Comparison of ENCODE assay signal across 26 mouse cellular contexts in the genomic region with DNA sequence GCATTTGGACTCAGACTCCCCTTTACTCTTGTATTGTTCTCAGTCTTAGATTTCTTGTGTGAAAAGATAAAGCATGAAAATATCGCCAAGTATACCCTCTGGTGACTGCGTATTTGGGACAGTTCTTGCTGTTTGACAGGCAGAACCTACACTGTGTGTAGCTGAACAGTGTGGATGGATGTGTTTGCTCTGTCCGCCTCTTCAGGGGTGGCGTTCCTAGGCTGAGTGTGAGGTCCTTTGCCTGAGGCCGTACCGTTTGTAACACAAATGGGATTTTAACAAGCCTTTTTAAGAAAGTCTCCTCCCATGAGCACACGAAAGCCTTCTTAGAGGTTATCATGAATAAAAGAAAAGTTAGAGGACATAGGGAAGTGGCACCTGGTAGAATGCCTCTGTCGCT.
DNase-seq lines count a peak whose midpoint lies in the region; ATAC-seq and TF ChIP-seq lines count a peak whose summit lies in the region.
"Had no signal": no experiment of that assay in that cellular context is flagged by ENCODE, and none has a peak within 500 bp of the region (broad histone marks: within the 10 kb centered on the region; RNA-seq: fewer than 3 reads in every experiment).

No protein-coding gene starts in this region.

- H3K36me3 ChIP-seq in hindbrain, embryonic 11.5 days (ENCODE audit: control insufficient read depth, insufficient read depth, low read length) = no peaks in the 10 kb centered on the region
- no peaks in the 10 kb centered on the region for H3K36me3 ChIP-seq in hindbrain, embryonic 10.5 days
- H3K36me3 ChIP-seq in ES-Bruce4 (ENCODE audit: control insufficient read depth, insufficient read depth, low read length, poor library complexity, severe bottlenecking) (no peaks in the 10 kb centered on the region), ES-E14 (ENCODE audit: control insufficient read depth, insufficient read depth, low read length, poor library complexity, severe bottlenecking) (no peaks in the 10 kb centered on the region)
- H3K36me3 ChIP-seq in forebrain, embryonic 10.5 days (replicated peaks) = no peaks in the 10 kb centered on the region
- H3K36me3 ChIP-seq: embryonic facial prominence, embryonic 15.5 days; forebrain, embryonic 12.5 days; heart, embryonic 10.5 days; intestine, embryonic 15.5 days had no signal

- no peak for TF ChIP-seq CTCF in ES-Bruce4 (IDR thresholded peaks at IDR 0.05; ENCODE audit: low read depth, low read length)

- no peak overlapping the region for H3K9ac ChIP-seq in hindbrain, embryonic 11.5 days (ENCODE audit: low read depth, low read length)
- H3K9ac ChIP-seq in ES-Bruce4 (ENCODE audit: low read depth, poor library complexity, severe bottlenecking) (no peak overlapping the region), ES-E14 (ENCODE audit: insufficient read depth, low read depth, low read length, poor library complexity, severe bottlenecking) (no peak overlapping the region)
- H3K9ac ChIP-seq: embryonic facial prominence, embryonic 15.5 days; forebrain, embryonic 12.5 days; hindbrain, embryonic 14.5 days; intestine, embryonic 15.5 days had no signal

- no peaks in the 10 kb centered on the region for H3K9me3 ChIP-seq in hindbrain, embryonic 11.5 days (ENCODE audit: control insufficient read depth, low read length)
- no peaks in the 10 kb centered on the region for H3K9me3 ChIP-seq in hindbrain, embryonic 10.5 days
- no peaks in the 10 kb centered on the region for H3K9me3 ChIP-seq in ES-Bruce4 (replicated peaks; ENCODE audit: control insufficient read depth, insufficient read depth, low read length, poor library complexity, severe bottlenecking)
- no peaks in the 10 kb centered on the region for H3K9me3 ChIP-seq in ES-E14 (ENCODE audit: control insufficient read depth, insufficient read depth, low read depth, low read length)
- no peaks in the 10 kb centered on the region for H3K9me3 ChIP-seq in forebrain, embryonic 10.5 days
- H3K9me3 ChIP-seq: embryonic facial prominence, embryonic 15.5 days; forebrain, embryonic 12.5 days; heart, embryonic 10.5 days; intestine, embryonic 15.5 days had no signal

- 54% methylated on average over 8 of the region's 8 CpGs for WGBS in hindbrain, embryonic 11.5 days
- WGBS in hindbrain, embryonic 10.5 days = 62% methylated on average over 8 of the region's 8 CpGs
- 59% methylated on average over 8 of the region's 8 CpGs for WGBS in forebrain, embryonic 10.5 days

- no peaks in the 10 kb centered on the region for H3K27me3 ChIP-seq in hindbrain, embryonic 11.5 days (ENCODE audit: control insufficient read depth, insufficient read depth, low read length)
- no peaks in the 10 kb centered on the region for H3K27me3 ChIP-seq in hindbrain, embryonic 10.5 days (ENCODE audit: insufficient read depth, poor library complexity, severe bottlenecking)
- H3K27me3 ChIP-seq in ES-Bruce4 (ENCODE audit: control insufficient read depth, insufficient read depth, low read length, poor library complexity, severe bottlenecking) = no peaks in the 10 kb centered on the region
- H3K27me3 ChIP-seq in forebrain, embryonic 10.5 days (ENCODE audit: poor library complexity, severe bottlenecking) = peaks cover 26% of the 10 kb centered on the region; the same call in 1 of the 2 replicates
- H3K27me3 ChIP-seq: CH12.LX; intestine, embryonic 15.5 days had no signal

- in situ Hi-C loops in ES-E14 (cut with MboI; ENCODE audit: low sequenced_read_pairs in 2 of 2, unreplicated experiment in 2 of 2) = no loop called here

- peak; percentile 58; the same call in 1 of the 2 replicates for TF ChIP-seq EP300 in ES-Bruce4 (IDR thresholded peaks at IDR 0.05; ENCODE audit: insufficient read depth, low read depth, low read length)

- TF ChIP-seq POLR2A in ES-Bruce4 (IDR thresholded peaks at IDR 0.05; ENCODE audit: insufficient read depth, low read length) = no peak

- peak; percentile 9 for DNase-seq in hindbrain, embryonic 11.5 days (ENCODE audit: low spot score)
- DNase-seq in hindbrain, embryonic 10.5 days (ENCODE audit: low spot score) = no peak
- peak; percentile 36 for DNase-seq in ES-E14 (ENCODE audit: low read depth, low spot score)
- DNase-seq in forelimb bud, embryonic 11.5 days (ENCODE audit: low read depth, low spot score) = peak; percentile 7
- no peak for DNase-seq in Muller cell, postnatal 12 days (ENCODE audit: inconsistent ontology term)
- no peak for DNase-seq in adrenal gland, postnatal 14 days
- no peak for DNase-seq in forebrain, embryonic 10.5 days (ENCODE audit: extremely low spot score, low spot score)
- DNase-seq: adrenal gland, adult 8-10 months; cerebellum, adult 11-12 months; cerebellum, adult 9-10 months; cerebellum, postnatal 36 days; gastrocnemius, adult 2 months; gastrocnemius, postnatal 25 days; heart, postnatal 10 days; heart, postnatal 4 days; kidney, adult 18-20 months had no signal

- H3K4me1 ChIP-seq in hindbrain, embryonic 11.5 days (replicated peaks; ENCODE audit: control insufficient read depth, insufficient read depth, low read length) = no peaks in the 10 kb centered on the region
- peaks cover 10% of the 10 kb centered on the region; the same call in 1 of the 2 replicates for H3K4me1 ChIP-seq in hindbrain, embryonic 10.5 days (replicated peaks)
- H3K4me1 ChIP-seq in ES-Bruce4 (ENCODE audit: control insufficient read depth, insufficient read depth, low read length) (peaks cover 2% of the 10 kb centered on the region), ES-E14 (ENCODE audit: control insufficient read depth in 2 of 2, insufficient read depth in 2 of 2, low read length in 2 of 2, poor library complexity in 1 of 2) (peaks cover 0 to 2% of the 10 kb centered on the region in 2 experiments; a peak in 2 of 4 replicates)
- peaks cover 19% of the 10 kb centered on the region for H3K4me1 ChIP-seq in forebrain, embryonic 10.5 days
- H3K4me1 ChIP-seq: embryonic facial prominence, embryonic 15.5 days; heart, embryonic 10.5 days; intestine, embryonic 15.5 days had no signal

- H3K4me3 ChIP-seq in hindbrain, embryonic 11.5 days (ENCODE audit: low read depth, low read length) = no peak overlapping the region
- H3K4me3 ChIP-seq in hindbrain, embryonic 10.5 days = no peak overlapping the region
- no peak overlapping the region for H3K4me3 ChIP-seq in ES-Bruce4 (ENCODE audit: low read depth, low read length)
- no peak overlapping the region for H3K4me3 ChIP-seq in ES-E14 (ENCODE audit: insufficient read depth in 1 of 2, low read depth in 1 of 2, low read length in 2 of 2, poor library complexity in 1 of 2, severe bottlenecking in 1 of 2)
- H3K4me3 ChIP-seq in forebrain, embryonic 10.5 days = no peak overlapping the region
- H3K4me3 ChIP-seq: embryonic facial prominence, embryonic 15.5 days; erythroblast, embryonic 14.5 days; forebrain, embryonic 12.5 days; gastrocnemius, adult 2 months; heart, embryonic 10.5 days; intestine, embryonic 15.5 days had no signal

- no peak overlapping the region for H3K4me2 ChIP-seq in hindbrain, embryonic 11.5 days (replicated peaks; ENCODE audit: low read depth, low read length)
- H3K4me2 ChIP-seq: embryonic facial prominence, embryonic 15.5 days; forebrain, embryonic 12.5 days; hindbrain, embryonic 14.5 days; intestine, embryonic 15.5 days had no signal

- no peak for ATAC-seq in hindbrain, embryonic 11.5 days (ENCODE audit: low FRiP score)
- ATAC-seq: forebrain, embryonic 16.5 days; intestine, embryonic 15.5 days; Patski had no signal

- no peak overlapping the region for H3K27ac ChIP-seq in hindbrain, embryonic 11.5 days (ENCODE audit: low read depth, low read length)
- H3K27ac ChIP-seq in hindbrain, embryonic 10.5 days = no peak overlapping the region
- H3K27ac ChIP-seq in ES-Bruce4 (ENCODE audit: insufficient read depth, low read length) (no peak overlapping the region), ES-E14 (ENCODE audit: insufficient read depth, low read depth, low read length, poor library complexity, severe bottlenecking) (no peak overlapping the region)
- H3K27ac ChIP-seq in forebrain, embryonic 10.5 days = no peak overlapping the region
- H3K27ac ChIP-seq: embryonic facial prominence, embryonic 15.5 days; forebrain, embryonic 12.5 days; gastrocnemius, adult 2 months; heart, embryonic 10.5 days; hindbrain, embryonic 14.5 days; intestine, embryonic 15.5 days had no signal

TF ChIP-seq in ES-E14, 5 proteins besides CTCF, POLR2A, EP300 and RAD21:
- TF ChIP-seq CHD2 (IDR thresholded peaks at IDR 0.05; ENCODE audit: low read depth, low read length) = no peak
- TF ChIP-seq ZNF384 (IDR thresholded peaks at IDR 0.05; ENCODE audit: low read depth, low read length) = no peak
- TF ChIP-seq MAFK (IDR thresholded peaks at IDR 0.05; ENCODE audit: insufficient read depth, low read depth, low read length) = no peak
- no peak for TF ChIP-seq HCFC1 (IDR thresholded peaks at IDR 0.05; ENCODE audit: borderline replicate concordance, insufficient read depth, low read length)
- TF ChIP-seq ZC3H11A (IDR thresholded peaks at IDR 0.05; ENCODE audit: borderline replicate concordance, low read depth, low read length) = no peak

Comparison
In these comparisons a context has a peak if more than half of its experiments do, and no peak if none do; other contexts are left out.
1. DNase-seq: peak in hindbrain, embryonic 11.5 days (single experiment), ES-E14 (single experiment) and forelimb bud, embryonic 11.5 days (single experiment); none in hindbrain, embryonic 10.5 days (single experiment), Muller cell, postnatal 12 days (single experiment), adrenal gland, postnatal 14 days (single experiment) and forebrain, embryonic 10.5 days (single experiment).